Mouse (Mus musculus) heart, adult 2 months (tissue): ENCODE results near the gene Mcmbp.

Source experiments
- CTCF ChIP-seq: fragments of 200-600 bp; IDR thresholded peaks from 2 replicates; pipeline ENCODE4 v1.8.1; 2022; ENCODE audit warnings: antibody characterized with exemption, mild to moderate bottlenecking, moderate library complexity
- EP300 ChIP-seq: fragments of 200-500 bp; IDR thresholded peaks from 2 replicates; pipeline ENCODE4 v1.6.1; 2011; ENCODE audit warnings: low read depth, low read length, control low read depth; ENCODE audit not compliant: insufficient read depth
- POLR2A ChIP-seq: fragments of 200-500 bp; IDR thresholded peaks from 2 replicates; pipeline ENCODE4 v1.6.1; 2011; ENCODE audit warnings: mild to moderate bottlenecking, low read depth, low read length, control low read depth; ENCODE audit not compliant: insufficient read depth

DNA sequence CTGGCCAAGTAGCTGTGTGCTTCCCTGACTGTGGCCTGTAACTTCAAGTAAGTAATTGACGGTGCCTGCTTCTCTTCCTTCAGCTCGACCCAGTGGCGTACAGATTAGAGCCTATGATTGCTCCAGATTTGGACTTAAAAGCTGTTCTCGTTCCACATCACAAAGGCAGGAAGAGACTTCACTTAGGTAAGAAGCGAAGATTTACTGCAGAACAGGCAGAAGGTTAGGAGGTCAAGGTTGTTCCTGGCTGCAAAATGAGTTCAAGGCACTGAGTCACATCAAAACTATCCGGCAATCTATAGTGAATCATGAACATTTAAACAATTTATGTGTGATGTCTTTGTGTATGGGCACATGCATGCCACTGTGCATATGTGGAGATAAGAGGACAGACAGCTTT is 36.9 kb upstream of the Mcmbp start:
- TF ChIP-seq CTCF (no peak), POLR2A (no peak), EP300 (no peak)
